Mouse (Mus musculus): ENCODE data around the gene Pla2g4b.
A peak's percentile ranks its signal among the peaks of the same experiment; 100 is the strongest.

Pla2g4b gene

GRCm38 (mm10) chr2:120062248-120062647 is 29.0 kb downstream of the Pla2g4b start:
- no peak for ATAC-seq (ENCODE audit: low TSS enrichment)

DNA sequence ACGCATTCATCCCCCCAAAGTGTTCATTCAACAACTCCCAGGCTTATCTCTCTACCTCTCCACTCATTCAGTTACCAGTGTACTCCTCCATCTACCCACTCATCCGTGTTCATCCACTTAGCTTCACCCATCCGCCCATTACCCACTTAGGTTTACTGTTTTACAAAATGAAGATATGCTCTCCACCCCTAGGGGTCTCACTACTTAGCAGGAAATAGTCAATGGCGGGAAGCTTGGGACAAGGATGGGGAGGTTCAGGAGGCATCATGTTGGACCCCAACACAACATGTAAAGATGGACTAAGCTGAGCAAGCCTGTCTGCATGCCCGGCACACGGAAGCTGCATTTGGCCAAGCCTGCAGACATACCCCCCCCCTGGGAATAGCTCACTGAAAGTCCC is 31.4 kb downstream of the Pla2g4b start:
- ATAC-seq (ENCODE audit: low TSS enrichment) = no peak

- ATAC-seq (ENCODE audit: low TSS enrichment) = peak; percentile 38; the same call in 1 of the 2 replicates
Observed at GRCm38 (mm10) chr2:120065243-120065642, 32.0 kb downstream of the Pla2g4b start.

GRCm38 (mm10) chr2:120066224-120066623 is 33.0 kb downstream of the Pla2g4b start:
- ATAC-seq (ENCODE audit: low TSS enrichment) = no peak

GRCm38 (mm10) chr2:120068555-120069465 is 35.6 kb downstream of the Pla2g4b start:
- ATAC-seq (ENCODE audit: low TSS enrichment) = peak; percentile 47; the same call in 1 of the 2 replicates

DNA sequence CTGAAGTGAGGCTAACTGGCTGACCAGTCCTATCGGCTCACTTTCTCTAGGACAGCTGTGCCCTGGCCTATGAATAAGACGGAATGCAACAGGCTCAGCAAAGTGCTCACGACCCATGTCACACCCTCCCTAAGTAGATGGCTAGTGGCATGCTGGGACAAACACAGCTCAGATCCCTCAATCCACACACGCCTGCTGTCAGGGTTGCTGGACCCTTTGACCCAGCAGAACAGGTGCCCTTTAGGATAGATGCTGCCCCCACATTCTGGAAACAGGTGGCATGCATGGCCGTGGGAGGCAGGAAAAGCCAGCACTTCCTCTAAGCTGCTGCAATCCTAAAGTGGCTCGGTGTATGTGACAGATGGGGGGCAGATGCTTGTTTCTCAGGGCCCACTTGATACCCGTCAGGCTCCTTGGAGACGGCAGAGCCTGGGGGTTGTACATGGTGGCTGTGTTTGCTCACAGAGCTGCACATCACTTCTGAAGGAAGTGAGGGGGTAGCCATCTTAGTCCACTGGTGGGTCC is 36.3 kb downstream of the Pla2g4b start:
- ATAC-seq (ENCODE audit: low TSS enrichment) = peak; percentile 69

- ATAC-seq (ENCODE audit: low TSS enrichment) = no peak
Observed at GRCm38 (mm10) chr2:120074096-120074495, 40.9 kb downstream of the Pla2g4b start.

DNA sequence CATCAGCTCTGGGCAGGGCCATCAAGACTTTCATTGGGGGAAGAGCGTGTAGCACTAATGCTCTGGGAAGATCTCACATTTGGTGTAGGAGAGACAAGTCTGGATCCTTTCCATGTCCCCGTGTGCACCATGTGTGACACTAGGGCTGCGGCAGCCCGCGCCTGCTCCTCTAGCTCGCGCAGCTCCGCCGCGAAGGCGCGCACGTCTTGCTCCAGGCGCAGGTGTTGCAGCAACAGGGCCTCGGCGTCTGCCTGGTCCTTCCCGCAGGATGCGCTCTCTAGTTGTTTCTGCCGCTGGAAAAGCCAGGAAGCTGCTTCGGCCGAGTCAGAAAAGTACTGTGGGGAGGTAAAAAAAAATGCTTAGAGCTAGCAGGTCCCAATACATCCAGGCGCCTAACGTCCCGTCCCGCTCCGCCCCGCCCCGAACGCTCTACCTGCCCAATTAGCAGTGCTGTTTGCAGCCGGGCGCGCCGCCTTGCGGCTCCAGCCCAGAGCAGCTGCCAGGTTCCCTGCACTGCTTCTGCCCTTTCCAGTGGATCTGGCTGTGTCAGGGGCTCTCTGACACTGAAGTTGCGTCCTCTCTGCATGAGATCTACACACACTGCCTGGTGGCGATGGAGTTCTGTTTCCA is 43.0 kb downstream of the Pla2g4b start:
- peak; percentile 80 for ATAC-seq (ENCODE audit: low TSS enrichment)

GRCm38 (mm10) chr2:120082416-120082815 is 49.2 kb downstream of the Pla2g4b start:
- ATAC-seq (ENCODE audit: low TSS enrichment) = no peak

DNA sequence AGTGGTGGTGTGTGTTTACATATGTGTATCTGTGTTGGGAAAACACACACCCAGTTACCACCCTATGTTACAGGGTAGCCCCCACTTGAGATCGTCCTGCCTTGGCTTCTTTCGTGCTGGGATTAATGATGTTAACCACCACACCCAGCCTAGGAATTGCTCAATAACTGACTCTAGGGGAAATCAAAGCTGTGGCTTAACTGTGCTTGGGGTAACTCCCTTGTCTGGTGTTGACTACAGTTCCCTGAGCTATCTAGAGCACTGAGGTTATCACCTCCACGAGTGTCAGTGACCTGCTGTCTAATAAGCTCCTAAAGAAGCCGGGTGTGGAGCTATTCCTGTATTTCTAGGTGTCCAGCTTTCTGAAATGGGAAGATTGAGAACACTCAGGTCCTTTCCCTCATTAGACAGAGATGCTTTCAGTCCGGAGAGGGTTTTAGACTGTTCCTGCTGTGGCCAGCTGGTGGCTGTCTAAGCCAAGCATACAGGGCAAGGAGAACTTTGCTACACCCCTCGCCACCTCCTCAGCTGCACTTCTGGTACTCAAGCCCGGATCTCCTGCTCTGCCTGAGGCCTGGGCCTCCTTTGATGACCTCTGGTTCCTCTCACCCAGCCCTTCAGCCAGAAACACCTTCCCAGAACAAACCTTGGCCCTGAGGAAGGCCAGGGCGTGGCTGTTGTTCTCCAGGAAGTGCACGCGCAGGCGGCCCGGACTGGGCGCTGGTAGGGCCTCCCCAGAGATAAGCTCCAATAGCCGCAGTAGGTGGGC is 51.6 kb downstream of the Pla2g4b start:
- no peak for ATAC-seq (ENCODE audit: low TSS enrichment)

DNA sequence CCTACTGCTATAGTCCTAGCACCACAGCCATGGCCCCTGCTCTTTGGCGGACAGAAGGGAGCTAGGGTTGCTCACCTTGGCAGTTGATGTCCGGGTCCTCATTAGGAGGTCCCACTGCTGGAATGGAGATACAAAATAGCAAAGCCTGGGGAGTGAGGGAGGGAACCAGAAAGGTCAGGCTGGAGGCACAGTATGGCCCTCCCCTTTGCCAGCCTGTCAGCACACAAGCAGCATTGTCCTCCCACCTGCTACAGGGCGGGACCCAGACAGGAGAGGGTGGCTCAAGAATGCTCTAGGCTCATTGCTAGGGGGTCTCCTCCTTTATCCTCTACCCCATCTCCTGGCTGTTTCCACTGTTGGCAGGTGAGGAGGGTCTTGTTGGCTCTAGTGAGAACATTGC is 52.8 kb downstream of the Pla2g4b start:
- ATAC-seq (ENCODE audit: low TSS enrichment) = no peak

- ATAC-seq (ENCODE audit: low TSS enrichment) = no peak
Observed at GRCm38 (mm10) chr2:120087391-120087790, 54.2 kb downstream of the Pla2g4b start.

GRCm38 (mm10) chr2:120087897-120088296 is 54.7 kb downstream of the Pla2g4b start:
- no peak for ATAC-seq (ENCODE audit: low TSS enrichment)

DNA sequence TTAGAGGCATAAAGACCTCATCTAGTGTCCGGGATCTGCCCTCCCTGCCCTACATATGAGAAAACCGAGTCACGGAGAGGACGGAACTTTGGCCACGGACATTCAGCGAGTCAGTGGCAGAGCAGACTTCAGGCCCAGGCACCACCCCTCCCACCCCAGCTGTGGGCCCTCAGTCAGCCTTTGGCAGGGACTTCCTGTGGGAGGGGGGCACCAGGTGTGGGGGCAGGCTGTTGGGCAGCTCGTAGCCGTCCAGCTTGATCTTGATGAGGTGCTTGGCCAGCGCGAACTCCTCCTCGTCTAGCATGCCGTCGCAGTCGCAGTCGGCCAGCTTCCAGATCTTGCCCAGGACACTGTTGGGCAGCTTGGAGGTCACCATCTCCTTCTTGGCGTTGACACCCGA is 57.8 kb downstream of the Pla2g4b start:
- no peak for ATAC-seq (ENCODE audit: low TSS enrichment)

All from frontal cortex, adult (tissue).